Mouse (Mus musculus) layer of hippocampus, adult 8-10 months (tissue): ENCODE measurements around the gene Lfng. TPM values are rescaled to one million over a fixed set of nuclear protein-coding genes. Genes with fewer than 3 reads are reported as not detected.
A peak's percentile ranks its signal among the peaks of the same experiment; 100 is the strongest.

ENCODE experiments used
- DNase-seq, 2 experiments: peaks; one replicate each; pipeline ENCODE4 v3.0.0; 2022; ENCODE audit warnings: low spot score in 2 of 2
- total RNA-seq, 4 experiments: library from RNA; stranded (reverse); gene quantifications; 2 replicates each; pipeline ENCODE4 v1.2.4; 2022

Lfng gene
- total RNA-seq, 4 experiments from 2014 or later: 18.1 to 25.0 (median 22.8) TPM

GRCm38 (mm10) chr5:140589082-140589774, 17.9 kb upstream of the Lfng start:
- DNase-seq: no peak

- no peak for DNase-seq
Observed at GRCm38 (mm10) chr5:140594846-140595245, 12.3 kb upstream of the Lfng start.

GRCm38 (mm10) chr5:140596426-140596825, 10.7 kb upstream of the Lfng start:
- DNase-seq: no peak

- DNase-seq: no peak
Observed at GRCm38 (mm10) chr5:140596927-140597588, 10.1 kb upstream of the Lfng start.

GRCm38 (mm10) chr5:140597787-140598186, 9.3 kb upstream of the Lfng start:
- DNase-seq: no peak

GRCm38 (mm10) chr5:140599939-140600338, 7.2 kb upstream of the Lfng start:
- DNase-seq: no peak

GRCm38 (mm10) chr5:140601712-140602111, 5.4 kb upstream of the Lfng start:
- DNase-seq: no peak

- DNase-seq: no peak
Observed at GRCm38 (mm10) chr5:140602540-140602939, 4.6 kb upstream of the Lfng start.

GRCm38 (mm10) chr5:140604386-140604785, 2.7 kb upstream of the Lfng start:
- DNase-seq: no peak

GRCm38 (mm10) chr5:140605228-140605627, 1.9 kb upstream of the Lfng start:
- no peak for DNase-seq

GRCm38 (mm10) chr5:140606386-140606785, 734 bp upstream of the Lfng start:
- DNase-seq: no peak

GRCm38 (mm10) chr5:140607836-140608633, 915 bp downstream of the Lfng start:
- no peak for DNase-seq

GRCm38 (mm10) chr5:140608634-140609015, 1.5 kb downstream of the Lfng start:
- peak; percentile 58 to 65 for DNase-seq

GRCm38 (mm10) chr5:140609511-140610272, 2.6 kb downstream of the Lfng start:
- no peak for DNase-seq

- DNase-seq: no peak
Observed at GRCm38 (mm10) chr5:140610273-140611011, 3.3 kb downstream of the Lfng start.

GRCm38 (mm10) chr5:140611021-140611583, 4.0 kb downstream of the Lfng start:
- DNase-seq: peak; percentile 69 to 80

GRCm38 (mm10) chr5:140611611-140612185, 4.6 kb downstream of the Lfng start:
- no peak for DNase-seq

- DNase-seq: no peak
Observed at GRCm38 (mm10) chr5:140612191-140612590, 5.1 kb downstream of the Lfng start.

GRCm38 (mm10) chr5:140614141-140614540, 7.0 kb downstream of the Lfng start:
- DNase-seq: no peak

- DNase-seq: no peak
Observed at GRCm38 (mm10) chr5:140614837-140615236, 7.7 kb downstream of the Lfng start.
